Mouse (Mus musculus) liver, postnatal 0 days (tissue): ENCODE results near the gene Gm13698.
"Not testable (repeated sequence)": the region's sequence is repeated elsewhere in the genome, so short reads cannot be mapped to it uniquely, and the experiment has no call there.

Experiments used
- CTCF ChIP-seq: sonication (generic); IDR thresholded peaks from 2 replicates; pipeline ENCODE4 v1.5.1; 2016; ENCODE audit warnings: antibody characterized with exemption, low read depth
- EP300 ChIP-seq: IDR thresholded peaks from 2 replicates; pipeline ENCODE4 v1.6.1; 2016; ENCODE audit warnings: antibody characterized with exemption, low read depth, mild to moderate bottlenecking

DNA sequence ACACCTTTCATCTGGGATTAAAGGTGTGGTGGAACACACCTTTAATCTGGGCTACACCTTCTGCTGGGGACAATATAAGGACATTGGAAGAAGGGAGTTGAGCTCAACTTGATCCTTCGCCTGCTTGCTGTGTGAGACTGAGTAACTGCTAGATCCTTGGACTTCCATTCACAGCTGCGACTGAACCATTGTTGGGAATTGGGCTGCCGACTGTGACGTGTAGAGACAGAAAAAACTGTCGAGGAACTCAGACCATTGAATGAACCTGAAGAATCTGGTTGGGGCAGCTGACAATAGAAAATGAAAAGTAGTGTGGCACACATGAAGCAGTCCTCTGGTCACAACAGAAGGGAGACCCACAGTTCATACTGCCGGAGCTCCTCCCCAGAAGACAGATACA lies 11.5 kb downstream of the Gm13698 start, which contains the start of gene Gm13695:
- TF ChIP-seq EP300, CTCF: not testable (repeated sequence)
